Mouse (Mus musculus) ES-E14 (cell line): ENCODE measurements at regions not wholly inside any gene's neighbourhood (a gene's known extent, or its start where the extent isn't known, plus 50 kb on each side); places are given as distances from the start of the nearest gene placed in this dataset.

Experiments used
- CHD2 ChIP-seq: IDR thresholded peaks from 2 replicates; pipeline ENCODE4 v1.6.1; 2014; ENCODE audit warnings: mild to moderate bottlenecking, low read depth, low read length, inconsistent platforms
- HCFC1 ChIP-seq: IDR thresholded peaks from 2 replicates; pipeline ENCODE4 v1.6.1; 2012; ENCODE audit warnings: low read length, inconsistent platforms, borderline replicate concordance; ENCODE audit not compliant: insufficient read depth
- MAFK ChIP-seq: IDR thresholded peaks from 2 replicates; pipeline ENCODE4 v1.6.1; 2014; ENCODE audit warnings: mild to moderate bottlenecking, low read depth, low read length, inconsistent platforms; ENCODE audit not compliant: insufficient read depth

DNA sequence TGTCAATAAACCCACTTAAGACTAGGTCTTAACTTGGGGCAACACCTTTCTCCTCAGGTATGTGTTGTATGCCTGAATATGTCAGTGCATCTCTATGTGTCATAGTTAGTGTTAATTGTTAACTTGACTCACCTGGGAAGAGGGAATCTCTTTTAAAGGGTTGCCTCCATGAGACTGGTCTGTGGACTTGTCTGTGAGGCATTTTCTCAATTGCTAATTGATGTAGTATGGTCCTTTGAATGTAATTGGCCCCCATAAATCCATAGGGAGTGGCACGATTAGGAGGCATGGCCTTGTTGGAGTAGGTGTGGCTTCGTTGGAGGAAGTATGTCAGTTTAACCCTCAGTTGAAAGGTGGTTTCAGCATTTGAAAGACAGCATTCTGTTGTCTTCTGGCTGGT, 237.1 kb downstream of the Vps13c start:
- TF ChIP-seq CHD2 (no peak), HCFC1 (no peak), MAFK (no peak)
